Mouse (Mus musculus): ENCODE data around the gene Plekha3.
A peak's percentile ranks its signal among the peaks of the same experiment; 100 is the strongest.

Plekha3 gene

GRCm38 (mm10) chr2:76674725-76675427, at the start of gene Plekha3:
Gene Plekha3, plus strand, starts transcription at chr2:76675281.
- peak; percentile 79 to 85 for DNase-seq

DNA sequence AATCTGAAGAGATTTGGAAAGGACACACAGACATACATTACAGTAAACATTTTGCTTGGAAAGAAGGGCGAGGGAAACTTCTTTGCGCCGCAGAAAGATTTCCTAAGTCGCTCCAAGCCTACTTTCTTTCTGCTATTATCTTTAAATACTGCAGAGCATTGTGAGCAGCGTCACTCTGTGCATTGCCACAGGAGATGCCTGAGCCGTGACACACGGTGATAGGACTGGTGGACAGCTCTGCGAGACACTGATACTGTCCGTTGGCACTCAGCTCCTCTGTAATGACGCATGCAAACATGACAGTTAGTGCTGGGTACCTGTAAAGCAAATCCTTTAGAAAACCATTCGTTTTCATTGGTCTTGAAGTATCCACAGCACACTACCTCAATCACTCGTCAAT, 44.8 kb upstream of the Plekha3 start:
- no peak for DNase-seq

DNA sequence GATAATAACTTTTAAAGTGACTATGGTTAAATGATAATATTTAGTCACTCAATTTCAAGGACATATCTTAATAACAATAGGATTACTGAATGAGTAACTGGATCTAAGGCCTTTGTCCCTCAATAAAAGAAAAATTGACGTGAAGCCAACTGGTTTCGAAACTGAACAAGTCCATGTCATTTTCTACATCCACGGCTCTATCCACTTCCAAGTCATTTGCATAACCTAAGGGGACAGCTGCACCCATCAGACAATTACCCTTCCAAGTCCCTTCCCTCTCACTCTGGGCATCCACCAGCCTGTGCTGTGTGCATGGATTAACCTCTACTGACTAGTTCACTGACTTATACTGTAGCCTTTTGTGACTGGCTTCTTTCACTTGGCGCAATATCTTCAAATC, 43.5 kb upstream of the Plekha3 start:
- no peak for DNase-seq

GRCm38 (mm10) chr2:76639637-76640036, 35.4 kb upstream of the Plekha3 start:
- no peak for DNase-seq

GRCm38 (mm10) chr2:76643801-76644200, 31.3 kb upstream of the Plekha3 start:
- DNase-seq: no peak

GRCm38 (mm10) chr2:76647441-76647869, 27.6 kb upstream of the Plekha3 start:
- no peak for DNase-seq

DNA sequence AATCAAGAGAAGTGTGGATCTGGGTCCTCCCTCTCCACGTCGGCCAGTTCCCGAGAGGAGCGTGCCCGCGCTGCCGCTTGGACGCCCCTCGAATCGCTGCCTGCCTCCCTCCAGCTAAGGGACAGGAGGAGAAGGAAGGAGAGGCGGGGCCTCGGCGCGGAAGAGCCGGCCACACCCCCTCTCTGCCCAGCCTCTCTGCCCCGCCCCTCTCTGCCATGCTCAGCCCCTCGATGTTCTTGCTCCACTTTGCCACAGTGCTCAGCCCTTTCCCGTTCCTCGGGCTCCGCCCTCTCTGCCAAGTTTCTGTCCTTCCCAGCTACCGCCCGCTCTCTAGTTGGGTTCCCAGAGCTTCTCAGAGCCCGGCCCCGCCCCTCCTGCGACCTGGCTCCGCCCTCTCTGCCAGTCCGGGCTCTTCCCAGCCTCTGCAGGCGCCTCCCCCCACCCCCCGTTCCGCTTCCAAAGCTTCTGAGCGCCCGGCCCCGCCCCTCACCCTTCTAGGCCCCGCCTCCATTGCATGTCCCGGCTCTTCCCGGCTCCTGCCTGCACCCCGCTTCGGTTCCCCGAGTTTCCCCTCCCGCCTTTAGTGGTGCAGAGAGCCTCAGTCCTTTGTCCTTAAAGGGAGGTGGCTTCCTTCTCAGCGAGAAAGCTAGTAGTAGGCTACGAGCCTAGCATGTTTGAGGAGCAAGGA, 27.1 kb upstream of the Plekha3 start, which contains the start of the genes Prkra and Pjvk:
Prkra (minus strand) TSS at position 133 of the 688 bp plus-strand sequence.
Pjvk (plus strand) TSS at position 594 of the 688 bp plus-strand sequence.
- peak; percentile 97 for DNase-seq

DNA sequence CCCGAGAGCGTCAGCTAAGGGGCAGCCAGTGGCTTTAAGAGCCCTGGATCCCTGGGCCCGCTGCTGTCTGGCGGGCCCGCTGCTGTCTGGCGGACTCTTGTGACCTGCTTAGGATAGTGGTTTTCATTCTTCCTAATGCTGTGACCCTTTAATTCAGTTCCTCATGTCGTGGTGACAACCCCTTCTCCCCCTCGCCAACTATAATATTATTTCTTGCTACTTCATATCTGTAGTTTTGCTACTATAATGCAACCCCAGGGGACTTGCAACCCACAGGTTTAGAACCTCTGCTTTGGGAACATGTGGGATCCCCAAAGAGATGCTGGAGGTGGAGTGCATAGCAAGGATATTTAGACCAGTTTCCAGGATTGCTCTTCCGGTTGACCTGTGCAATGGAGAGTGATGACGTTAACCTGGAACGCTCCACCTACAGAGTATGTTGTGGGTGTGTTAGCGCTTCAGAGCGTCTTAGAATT, 26.4 kb upstream of the Plekha3 start:
- DNase-seq: no peak

GRCm38 (mm10) chr2:76653070-76653469, 22.0 kb upstream of the Plekha3 start:
- DNase-seq: no peak

DNA sequence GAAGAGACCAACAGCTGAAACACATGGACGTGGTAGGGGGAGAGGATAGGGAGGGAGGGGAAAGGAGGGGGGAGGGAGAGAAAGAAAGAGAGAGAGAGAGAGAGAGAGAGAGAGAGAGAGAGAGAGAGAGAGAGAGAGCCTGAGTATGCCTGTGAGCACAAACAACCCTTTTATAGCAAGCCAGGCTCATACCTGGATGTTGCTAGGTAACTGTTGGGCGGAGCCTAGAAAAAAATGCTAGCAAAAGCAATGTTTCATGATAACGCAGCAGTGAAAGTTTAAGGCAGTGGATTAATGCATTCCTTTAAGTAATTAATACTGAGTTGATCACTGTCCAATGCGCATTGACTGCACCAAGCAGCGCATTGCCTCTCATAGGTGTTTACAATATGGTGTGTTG, 20.4 kb upstream of the Plekha3 start:
- no peak for DNase-seq

DNA sequence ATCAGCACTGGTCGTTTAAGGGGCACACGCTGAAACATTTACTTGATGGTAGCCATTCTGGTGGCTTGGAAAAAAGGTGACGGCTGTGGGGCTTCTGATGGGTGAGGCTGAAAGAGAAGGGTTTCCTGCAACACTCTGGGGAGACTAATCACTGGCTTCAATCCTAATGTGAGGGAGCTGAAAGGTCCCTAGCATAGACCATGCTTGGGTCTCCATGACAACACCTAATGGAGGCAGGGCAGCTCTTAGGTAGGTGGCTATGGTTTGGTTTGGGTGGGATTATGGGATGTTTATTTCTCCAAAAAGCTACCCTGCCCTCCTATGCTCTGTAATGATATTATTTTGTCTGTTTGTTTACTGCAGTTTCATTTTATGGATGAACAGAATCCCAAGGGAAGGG, 19.6 kb upstream of the Plekha3 start:
- no peak for DNase-seq

GRCm38 (mm10) chr2:76655982-76656381, 19.1 kb upstream of the Plekha3 start:
- no peak for DNase-seq

DNA sequence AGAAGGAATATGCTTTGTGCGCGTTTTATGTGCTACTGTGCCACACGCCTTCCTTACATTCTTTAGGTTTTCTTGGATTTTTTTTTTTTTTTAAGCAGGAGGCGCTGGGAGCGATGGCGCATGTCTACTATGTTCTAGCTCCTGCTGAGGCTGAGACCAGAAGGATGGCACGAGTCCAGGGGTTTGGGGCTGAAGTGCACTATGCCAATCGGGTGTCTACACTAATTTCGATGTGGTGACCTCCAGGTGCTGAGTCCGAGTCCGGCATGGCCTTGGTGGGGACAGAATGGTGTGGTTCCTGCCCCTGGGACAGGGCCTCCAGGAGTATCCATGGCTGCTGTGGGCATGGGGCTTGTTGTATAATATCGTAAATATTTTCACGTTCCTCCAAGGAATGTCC, 16.5 kb upstream of the Plekha3 start:
- no peak for DNase-seq

DNA sequence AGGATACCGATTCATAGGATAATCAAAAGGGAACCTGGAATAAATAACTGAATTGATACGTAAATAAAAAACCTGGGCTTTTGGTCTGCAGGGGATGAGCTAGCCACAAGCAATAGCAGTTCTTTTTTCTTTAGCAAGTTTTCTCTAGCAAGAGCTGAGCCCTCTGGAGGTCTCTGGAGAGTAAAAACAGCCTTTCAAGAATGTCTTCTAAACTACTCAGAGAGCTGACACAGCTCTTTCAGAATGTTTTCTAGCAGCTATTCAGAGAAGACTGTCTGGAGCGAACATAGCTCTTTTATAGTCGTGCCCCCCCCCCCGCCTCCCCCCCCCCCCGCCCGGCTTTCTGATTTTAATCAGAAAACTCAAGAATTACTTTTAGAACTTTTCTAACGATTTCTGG, 15.7 kb upstream of the Plekha3 start:
- no peak for DNase-seq

DNA sequence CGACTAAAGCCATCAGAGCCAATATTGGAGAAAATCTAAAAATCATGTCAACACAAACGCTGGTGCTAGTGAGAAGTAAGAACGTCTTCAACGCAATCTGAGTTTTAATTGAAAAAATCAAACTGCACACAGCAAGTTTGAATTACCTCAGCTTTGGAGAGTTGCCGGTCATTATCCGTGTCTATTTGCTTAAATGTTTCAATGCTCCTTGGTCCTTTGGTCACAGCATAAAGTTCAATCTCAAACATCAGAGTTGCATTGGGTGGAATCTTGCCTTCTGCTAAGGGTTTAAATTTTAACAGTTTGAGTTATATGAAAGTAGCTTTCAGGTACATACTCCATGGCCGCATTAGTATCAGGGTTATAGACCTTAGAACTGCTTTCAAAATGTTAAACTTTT, 9.6 kb upstream of the Plekha3 start:
- DNase-seq: no peak

- no peak for DNase-seq
These were observed 7.9 kb upstream of the Plekha3 start for GRCm38 (mm10) chr2:76667200-76667599.

DNA sequence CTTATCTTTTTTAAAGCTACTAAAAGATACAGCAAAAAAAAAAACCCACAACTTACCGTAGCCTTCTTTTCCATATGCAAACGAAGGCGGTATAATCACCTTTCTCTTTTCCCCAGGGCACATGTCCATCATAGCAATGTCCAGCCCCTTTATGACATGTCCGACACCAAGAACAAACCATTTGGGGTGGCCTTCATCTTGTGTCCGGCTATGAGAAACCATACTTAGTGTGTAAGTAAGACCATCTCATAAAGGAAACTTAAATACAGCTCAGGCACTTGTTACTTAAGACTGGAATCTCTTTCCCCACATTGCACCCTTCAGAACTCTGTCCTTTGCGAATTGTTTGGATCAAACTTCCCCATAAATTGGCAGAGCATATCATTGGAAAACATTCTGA, 3.4 kb upstream of the Plekha3 start:
- no peak for DNase-seq

DNA sequence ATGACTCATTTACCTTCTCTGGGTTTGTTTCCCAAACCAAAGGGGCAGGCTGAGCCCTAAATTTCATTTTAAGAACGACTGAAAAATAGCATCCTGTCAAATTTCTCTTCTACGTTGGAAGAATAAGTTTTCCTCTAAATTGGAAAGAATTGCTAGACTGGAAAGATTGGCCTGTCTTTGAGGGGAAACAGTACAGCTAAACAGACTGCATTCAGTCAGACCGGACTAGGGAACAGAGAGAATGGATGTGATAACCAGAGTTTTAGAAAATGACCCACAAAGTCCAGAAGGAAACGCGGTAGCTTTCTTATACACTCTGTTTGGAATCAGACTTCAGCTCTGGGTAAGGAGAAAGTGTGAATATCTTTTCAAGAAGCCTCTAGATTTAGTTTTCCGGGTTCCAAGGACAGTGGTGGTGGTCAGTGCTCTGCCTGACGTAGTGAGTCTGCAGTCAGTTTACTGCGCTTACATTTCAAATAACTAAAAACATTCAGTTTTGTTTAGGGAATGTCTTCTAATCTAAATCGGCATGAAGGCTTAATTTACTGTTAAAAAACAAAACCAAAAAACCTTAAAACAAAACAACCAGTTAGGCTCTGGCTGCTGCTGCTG, 2.8 kb upstream of the Plekha3 start:
- DNase-seq: no peak

- peak; percentile 92 to 93 for DNase-seq
These were observed 2.1 kb upstream of the Plekha3 start, which contains the start of gene Fkbp7 for GRCm38 (mm10) chr2:76672966-76673392. Gene Fkbp7, minus strand, starts transcription at chr2:76673116.

DNA sequence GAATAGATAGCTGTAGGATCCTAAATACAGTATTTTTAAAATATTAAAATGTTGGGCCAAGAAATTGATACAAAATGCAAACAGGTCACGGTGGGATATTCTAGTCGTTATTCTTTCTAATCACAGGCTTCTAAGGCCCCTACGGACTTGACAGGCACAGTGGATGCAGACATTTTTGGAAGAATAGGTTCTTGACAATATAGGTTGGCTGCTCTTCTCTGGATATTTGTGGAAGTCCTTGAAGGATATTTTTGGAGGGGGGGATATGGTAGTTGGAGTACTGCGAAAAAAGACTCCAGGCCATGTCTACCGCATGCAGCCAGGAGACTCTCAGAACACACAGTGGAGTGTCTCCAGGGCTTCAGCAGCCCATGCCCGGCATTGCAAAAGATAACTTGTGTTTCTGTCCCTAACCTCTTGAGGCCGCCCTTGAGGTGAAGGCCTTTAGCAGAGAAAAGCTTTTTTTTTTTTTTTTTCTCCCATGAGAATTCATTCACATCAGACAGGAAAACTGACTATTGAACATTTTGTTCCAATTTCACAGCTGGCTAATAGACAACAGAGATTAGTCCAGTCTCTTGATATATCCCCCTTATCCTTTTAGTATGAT, 1.5 kb upstream of the Plekha3 start:
- DNase-seq: peak; percentile 17 to 26

GRCm38 (mm10) chr2:76675451-76675850, 370 bp downstream of the Plekha3 start:
- DNase-seq: peak in 1 of 2 experiments; percentile 19

DNA sequence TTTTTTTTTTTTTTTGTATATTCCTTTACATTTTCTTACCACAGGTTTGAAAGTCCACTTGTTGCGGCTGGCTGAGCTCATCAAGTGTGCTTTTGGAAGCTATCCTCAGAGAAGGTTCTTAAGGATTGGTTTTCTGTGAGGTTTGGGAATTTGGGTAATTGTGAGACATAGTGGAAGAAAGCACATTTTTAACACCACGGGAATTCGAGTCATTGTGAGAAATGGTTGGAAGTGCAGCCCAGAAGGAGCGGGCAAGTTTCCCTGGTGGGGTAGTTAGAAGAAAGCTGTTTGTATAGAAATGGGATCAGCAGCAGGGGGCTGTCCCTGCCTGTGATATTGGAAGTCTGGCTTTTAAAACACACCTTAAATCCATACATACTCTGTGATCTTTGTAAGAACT, 868 bp downstream of the Plekha3 start:
- DNase-seq: no peak
